Mouse (Mus musculus) embryonic facial prominence, embryonic 14.5 days (tissue): Measurements from ENCODE around the gene Tssc4. TPM values are rescaled to one million over a fixed set of nuclear protein-coding genes. Genes with fewer than 3 reads are reported as not detected.
A peak's percentile ranks its signal among the peaks of the same experiment; 100 is the strongest.

Experiments
- ATAC-seq: fragments of 200-750 bp; cut with Nextera tagmentation; 2 replicates; pipeline ENCODE4 v1.8.0; 2017; ENCODE audit warnings: low read depth, moderate number of reproducible peaks, moderate TSS enrichment
- DNase-seq: peaks from one replicate; pipeline ENCODE4 v3.0.0-alpha.2; 2015; ENCODE audit warnings: low spot score
- H3K27ac ChIP-seq: fragments of 300-500 bp; sonication (generic); replicated peaks from 2 replicates; pipeline ENCODE4 v1.5.1; 2014; ENCODE audit warnings: low read depth, mild to moderate bottlenecking, low read length, moderate library complexity
- H3K27me3 ChIP-seq: fragments of 300-500 bp; sonication (generic); replicated peaks from 2 replicates; pipeline ENCODE4 v1.6.1; 2014; ENCODE audit warnings: low read length; ENCODE audit not compliant: control insufficient read depth, insufficient read depth
- H3K36me3 ChIP-seq: fragments of 300-500 bp; sonication (generic); 2 replicates; pipeline ENCODE4 v1.6.1; 2014; ENCODE audit warnings: low read length, mixed read lengths; ENCODE audit not compliant: control insufficient read depth, insufficient read depth
- H3K4me1 ChIP-seq: fragments of 300-500 bp; sonication (generic); 2 replicates; pipeline ENCODE4 v1.6.1; 2014; ENCODE audit warnings: antibody characterized with exemption, low read length; ENCODE audit not compliant: control insufficient read depth, insufficient read depth
- H3K4me2 ChIP-seq: fragments of 300-500 bp; sonication (generic); 2 replicates; pipeline ENCODE4 v1.6.1; 2014; ENCODE audit warnings: low read depth, mild to moderate bottlenecking, low read length, moderate library complexity, mixed read lengths
- H3K4me3 ChIP-seq: fragments of 300-500 bp; sonication (generic); 2 replicates; pipeline ENCODE4 v1.5.1; 2014; ENCODE audit warnings: low read depth, mild to moderate bottlenecking, low read length
- H3K9ac ChIP-seq: fragments of 300-500 bp; sonication (generic); 2 replicates; pipeline ENCODE4 v1.6.1; 2014; ENCODE audit warnings: low read depth, mild to moderate bottlenecking, low read length, moderate library complexity, mixed read lengths
- H3K9me3 ChIP-seq: fragments of 300-500 bp; sonication (generic); 2 replicates; pipeline ENCODE4 v1.6.1; 2016; ENCODE audit warnings: low read length; ENCODE audit not compliant: control insufficient read depth
- WGBS: fragments of 180-500 bp; shearing (Covaris S2); extraction: QIAGEN DNeasy Blood & Tissue Kit; methylation state at CpG from one replicate; pipeline ENCODE4 v1.1.7; 2014; 5-methylcytosine and 5-hydroxymethylcytosine counted together
- polyA plus RNA-seq: library from polyadenylated mRNA; unstranded; fragments of >200 nt; fragmentation: Nextera tagmentation; extraction: Ambion mirVana; gene quantifications from 2 replicates; pipeline ENCODE4 v1.2.1, GENCODE M21; 2014

Gene Tssc4
- polyA plus RNA-seq, 1 experiment from 2014 or later = 52.2 TPM

GRCm38 (mm10) chr7:143051316-143051715, 17.7 kb upstream of the Tssc4 start:
- no peak overlapping the region for H3K9ac ChIP-seq
- WGBS = 57% methylated on average over 2 of the region's 2 CpGs
- no peaks in the 10 kb centered on the region for H3K9me3 ChIP-seq
- H3K4me2 ChIP-seq = no peak overlapping the region
- peaks cover 30% of the 10 kb centered on the region for H3K4me1 ChIP-seq
- no peaks in the 10 kb centered on the region for H3K27me3 ChIP-seq
- DNase-seq (no peak), ATAC-seq (no peak)
- peaks cover 11% of the 10 kb centered on the region; the same call in 1 of the 2 replicates for H3K36me3 ChIP-seq
- no peak overlapping the region for H3K4me3 ChIP-seq
- H3K27ac ChIP-seq = no peak overlapping the region

GRCm38 (mm10) chr7:143052626-143053007, 16.4 kb upstream of the Tssc4 start, which contains the start of gene Cd81:
TSS of gene Cd81 (plus strand) at chr7:143052739.
- peaks cover 20% of the 10 kb centered on the region; the same call in 1 of the 2 replicates for H3K36me3 ChIP-seq
- peaks cover 37% of the 10 kb centered on the region for H3K4me1 ChIP-seq
- H3K27ac ChIP-seq = peak within 1 kb of the TSS; percentile 88
- ATAC-seq (peak; percentile 87), DNase-seq (peak; percentile 92)
- peak within 1 kb of the TSS; percentile 86 for H3K9ac ChIP-seq
- peak within 1 kb of the TSS; percentile 73 for H3K4me3 ChIP-seq
- peak within 1 kb of the TSS; percentile 63 for H3K4me2 ChIP-seq
- no peaks in the 10 kb centered on the region for H3K27me3 ChIP-seq
- WGBS = 0% methylated on average over 25 of the region's 37 CpGs
- H3K9me3 ChIP-seq = no peaks in the 10 kb centered on the region

- H3K4me1 ChIP-seq = peaks cover 44% of the 10 kb centered on the region
- H3K27me3 ChIP-seq = no peaks in the 10 kb centered on the region
- DNase-seq (peak; percentile 88), ATAC-seq (peak; percentile 87)
- under 1% methylated on average over 42 of the region's 46 CpGs for WGBS
- peak overlapping the region; percentile 63 for H3K4me2 ChIP-seq
- H3K9me3 ChIP-seq = no peaks in the 10 kb centered on the region
- H3K4me3 ChIP-seq = peak overlapping the region; percentile 73
- peak overlapping the region; percentile 88 for H3K27ac ChIP-seq
- H3K36me3 ChIP-seq = peaks cover 21% of the 10 kb centered on the region; the same call in 1 of the 2 replicates
- H3K9ac ChIP-seq = peak overlapping the region; percentile 86
Measured at GRCm38 (mm10) chr7:143053008-143053899, 15.8 kb upstream of the Tssc4 start.

GRCm38 (mm10) chr7:143053961-143054611, 15.0 kb upstream of the Tssc4 start:
- 35% methylated on average over 11 of the region's 11 CpGs for WGBS
- peaks cover 51% of the 10 kb centered on the region for H3K4me1 ChIP-seq
- H3K27ac ChIP-seq = no peak overlapping the region; the same call in 1 of the 2 replicates
- H3K9ac ChIP-seq = peak overlapping the region; percentile 86
- no peaks in the 10 kb centered on the region for H3K27me3 ChIP-seq
- DNase-seq = no peak
- peak overlapping the region; percentile 73 for H3K4me3 ChIP-seq
- no peak for ATAC-seq
- no peaks in the 10 kb centered on the region for H3K9me3 ChIP-seq
- peak overlapping the region; percentile 63 for H3K4me2 ChIP-seq
- H3K36me3 ChIP-seq = peaks cover 21% of the 10 kb centered on the region; the same call in 1 of the 2 replicates

GRCm38 (mm10) chr7:143054612-143054965, 14.5 kb upstream of the Tssc4 start:
- no peak overlapping the region; the same call in 1 of the 2 replicates for H3K27ac ChIP-seq
- H3K9me3 ChIP-seq = no peaks in the 10 kb centered on the region
- peak overlapping the region; percentile 73 for H3K4me3 ChIP-seq
- H3K27me3 ChIP-seq = no peaks in the 10 kb centered on the region
- H3K9ac ChIP-seq = peak overlapping the region; percentile 86
- H3K4me1 ChIP-seq = peaks cover 54% of the 10 kb centered on the region
- peaks cover 21% of the 10 kb centered on the region; the same call in 1 of the 2 replicates for H3K36me3 ChIP-seq
- DNase-seq = no peak
- no peak for ATAC-seq
- 33% methylated on average over 3 of the region's 3 CpGs for WGBS
- H3K4me2 ChIP-seq = peak overlapping the region; percentile 63

- no peaks in the 10 kb centered on the region for H3K27me3 ChIP-seq
- ATAC-seq = no peak
- 81% methylated on average over 3 of the region's 3 CpGs for WGBS
- peak overlapping the region; percentile 73 for H3K4me3 ChIP-seq
- no peak for DNase-seq
- peak overlapping the region; percentile 86 for H3K9ac ChIP-seq
- H3K9me3 ChIP-seq = no peaks in the 10 kb centered on the region
- H3K4me1 ChIP-seq = peaks cover 54% of the 10 kb centered on the region
- H3K27ac ChIP-seq = no peak overlapping the region; the same call in none of the 2 replicates
- peak overlapping the region; percentile 63 for H3K4me2 ChIP-seq
- peaks cover 24% of the 10 kb centered on the region; the same call in 1 of the 2 replicates for H3K36me3 ChIP-seq
Measured at GRCm38 (mm10) chr7:143055001-143055400, 14.0 kb upstream of the Tssc4 start.

- DNase-seq (no peak), ATAC-seq (no peak)
- Histone ChIP-seq H3K27me3 (no peaks in the 10 kb centered on the region), H3K27ac (peak overlapping the region; percentile 13), H3K9me3 (no peaks in the 10 kb centered on the region), H3K9ac (peak overlapping the region; percentile 86), H3K4me3 (peak overlapping the region; percentile 73), H3K36me3 (peaks cover 25% of the 10 kb centered on the region; the same call in 1 of the 2 replicates), H3K4me2 (peak overlapping the region; percentile 63), H3K4me1 (peaks cover 54% of the 10 kb centered on the region)
- WGBS = 68% methylated on average over 11 of the region's 11 CpGs
Measured at GRCm38 (mm10) chr7:143055499-143056186, 13.4 kb upstream of the Tssc4 start.

- Histone ChIP-seq H3K27me3 (no peaks in the 10 kb centered on the region), H3K4me3 (no peak overlapping the region), H3K9ac (0 out of 2 replicates have a peak overlapping the region, but pooled peaks have one; percentile 30), H3K27ac (0 out of 2 replicates have a peak overlapping the region, but pooled peaks have one; percentile 8), H3K4me2 (no peak overlapping the region), H3K9me3 (no peaks in the 10 kb centered on the region), H3K4me1 (peaks cover 51% of the 10 kb centered on the region), H3K36me3 (peaks cover 32% of the 10 kb centered on the region)
- WGBS = 86% methylated on average over 5 of the region's 5 CpGs
- DNase-seq (no peak), ATAC-seq (no peak)
Measured at GRCm38 (mm10) chr7:143057023-143057422, 12.0 kb upstream of the Tssc4 start.
